Mouse (Mus musculus) right cerebral cortex, adult 18-20 months (tissue): ENCODE measurements around the gene Tnfrsf14.

Experiments
- DNase-seq: peaks from one replicate; pipeline ENCODE4 v3.0.0; 2022; ENCODE audit warnings: mixed read lengths

Tnfrsf14 gene

DNA sequence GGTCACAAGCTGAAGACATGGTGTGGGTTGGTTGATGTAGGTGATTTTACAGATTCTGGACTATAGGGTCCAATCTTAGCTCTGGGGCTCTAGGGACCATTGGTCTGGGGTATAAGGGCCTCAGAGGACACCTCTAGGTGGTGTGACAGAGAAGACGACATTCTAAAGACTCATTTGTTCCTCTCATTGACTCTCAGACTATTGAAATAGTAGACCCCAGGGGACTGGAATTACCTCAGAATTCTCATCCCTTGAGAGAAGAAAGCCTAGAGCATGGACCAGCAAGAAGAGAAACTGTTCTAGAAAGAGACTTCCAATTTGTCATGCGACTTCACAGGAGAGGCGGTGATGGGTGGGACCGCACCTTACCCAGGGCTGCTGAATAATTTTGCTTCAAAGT is 14.1 kb downstream of the Tnfrsf14 start:
- no peak for DNase-seq

- no peak for DNase-seq
These were observed 14.5 kb downstream of the Tnfrsf14 start for GRCm38 (mm10) chr4:154913845-154914244.

DNA sequence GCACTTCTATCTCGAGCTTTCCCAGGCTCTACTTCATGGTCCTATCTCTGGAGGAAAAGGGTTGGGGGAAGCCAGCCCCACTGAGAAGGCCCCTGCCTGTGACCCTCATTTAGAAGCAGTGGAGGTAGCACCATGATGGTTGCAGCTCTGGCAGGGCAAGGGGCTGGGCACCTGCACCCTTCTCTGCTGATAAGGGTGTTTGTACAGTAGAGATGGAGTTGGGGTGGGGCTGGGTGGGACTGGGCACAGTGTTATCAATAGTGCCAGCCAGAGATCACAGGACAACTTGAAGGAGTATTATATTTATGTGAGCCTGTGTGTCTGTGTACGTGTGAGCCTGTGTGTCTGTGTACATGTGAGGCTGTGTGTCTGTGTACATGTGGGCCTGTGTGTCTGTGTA is 16.7 kb downstream of the Tnfrsf14 start:
- no peak for DNase-seq

DNA sequence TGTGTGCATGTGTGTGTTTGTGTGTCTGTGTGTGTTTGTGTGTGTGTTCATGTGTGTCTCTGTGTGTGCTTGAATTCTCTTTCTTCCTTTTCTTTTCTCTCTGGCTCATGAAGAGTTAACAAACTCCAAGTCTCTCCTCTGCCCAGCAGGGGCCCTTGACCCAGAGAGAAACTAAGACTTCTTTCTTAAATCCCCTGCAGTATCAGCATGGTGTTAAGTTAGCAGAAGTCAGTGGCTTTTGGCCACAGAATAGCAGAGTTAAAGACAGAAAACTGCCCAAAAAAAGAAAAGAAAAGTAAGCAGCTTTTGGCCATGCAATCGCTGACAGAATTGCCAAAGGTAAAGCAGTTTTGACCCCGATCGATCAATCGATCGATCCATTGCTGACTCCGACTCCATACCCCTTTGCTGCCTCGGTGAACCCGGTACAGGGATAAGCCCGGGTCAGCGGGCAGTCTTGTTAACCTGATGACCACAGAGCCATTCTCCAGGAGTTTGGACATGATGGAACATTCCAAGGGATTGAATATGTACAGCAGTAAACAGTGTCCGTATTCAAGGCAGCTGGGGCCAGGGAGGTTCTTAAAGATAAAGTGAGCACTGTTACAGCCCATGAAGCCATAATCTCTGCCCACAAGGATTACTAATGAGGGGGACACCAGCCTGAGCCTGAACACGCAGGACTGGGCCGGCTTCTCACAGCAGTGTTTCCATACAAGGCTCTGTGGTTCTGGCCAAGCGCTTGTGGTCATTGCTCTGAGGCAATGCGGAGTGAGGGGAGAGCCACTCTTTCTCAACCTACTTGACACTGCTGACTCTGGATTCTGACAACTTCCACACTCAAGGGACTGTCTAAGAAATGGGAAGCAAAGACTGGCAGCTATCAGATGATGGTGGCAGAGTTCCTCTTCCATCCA is 17.5 kb downstream of the Tnfrsf14 start:
- DNase-seq: no peak

- DNase-seq: no peak
These were observed 19.9 kb downstream of the Tnfrsf14 start for GRCm38 (mm10) chr4:154908490-154908889.

DNA sequence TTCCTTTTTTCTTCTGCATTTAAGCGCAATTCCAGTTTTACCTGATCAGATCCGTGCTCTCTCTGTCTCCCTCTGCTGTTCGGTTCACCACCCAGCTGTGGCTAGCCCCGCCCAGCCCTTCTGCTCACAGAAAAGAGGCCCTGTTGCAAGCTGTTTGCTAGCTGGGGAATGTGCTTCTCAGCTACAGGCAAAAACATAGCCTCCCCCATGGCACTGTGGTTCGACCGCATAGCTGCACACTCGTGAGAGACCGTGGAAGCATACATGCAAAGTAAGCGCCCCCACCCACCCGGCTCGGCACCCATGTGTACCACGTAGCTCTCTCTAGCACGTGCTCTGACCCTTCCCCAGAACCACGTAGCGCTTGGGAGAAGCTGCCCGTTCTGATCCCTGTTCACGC is 20.5 kb downstream of the Tnfrsf14 start:
- peak; percentile 69 for DNase-seq

DNA sequence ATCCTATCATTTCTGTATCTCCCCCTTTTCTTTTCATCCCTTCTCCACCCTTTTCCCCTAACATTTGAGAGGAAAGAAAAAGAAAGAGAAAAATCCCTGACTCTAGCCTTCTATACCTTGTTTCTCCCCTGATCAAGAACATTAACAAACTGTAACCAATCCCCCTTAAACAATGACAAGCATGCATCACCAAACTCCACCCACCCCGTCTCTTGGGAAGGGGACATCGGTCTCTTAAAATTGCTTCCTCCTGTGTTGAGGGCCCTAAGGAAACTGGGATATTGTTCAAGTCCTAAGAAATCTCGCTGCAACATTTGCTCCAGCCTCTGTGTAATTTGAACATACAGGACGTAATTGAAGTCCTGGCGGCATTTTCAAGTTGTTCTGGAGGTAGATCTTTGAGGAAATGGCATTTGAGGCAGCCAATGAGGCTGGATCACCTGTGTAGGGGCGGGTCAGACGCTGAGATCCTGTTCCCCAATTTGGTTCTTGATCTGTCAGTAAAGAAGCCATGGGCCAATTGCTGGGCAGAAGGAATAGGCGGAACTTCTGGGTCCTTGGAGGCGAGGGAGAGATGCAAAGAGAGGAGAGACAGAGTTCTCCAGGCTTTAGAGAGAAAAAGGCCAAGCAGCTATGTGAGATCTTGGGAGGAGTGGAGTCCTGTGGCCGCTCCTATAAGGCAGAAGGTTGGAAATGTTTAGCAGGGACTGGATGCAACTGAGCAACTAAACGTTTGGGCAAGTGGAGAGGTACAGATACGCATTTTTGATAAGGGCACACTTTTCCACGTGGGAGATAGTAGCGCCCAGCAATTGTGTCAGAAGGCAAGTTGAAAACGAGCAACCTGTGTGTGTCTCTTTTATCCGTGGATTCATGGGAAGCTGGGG is 23.9 kb downstream of the Tnfrsf14 start:
- DNase-seq: peak; percentile 89

GRCm38 (mm10) chr4:154902371-154902770 is 26.0 kb downstream of the Tnfrsf14 start:
- no peak for DNase-seq

DNA sequence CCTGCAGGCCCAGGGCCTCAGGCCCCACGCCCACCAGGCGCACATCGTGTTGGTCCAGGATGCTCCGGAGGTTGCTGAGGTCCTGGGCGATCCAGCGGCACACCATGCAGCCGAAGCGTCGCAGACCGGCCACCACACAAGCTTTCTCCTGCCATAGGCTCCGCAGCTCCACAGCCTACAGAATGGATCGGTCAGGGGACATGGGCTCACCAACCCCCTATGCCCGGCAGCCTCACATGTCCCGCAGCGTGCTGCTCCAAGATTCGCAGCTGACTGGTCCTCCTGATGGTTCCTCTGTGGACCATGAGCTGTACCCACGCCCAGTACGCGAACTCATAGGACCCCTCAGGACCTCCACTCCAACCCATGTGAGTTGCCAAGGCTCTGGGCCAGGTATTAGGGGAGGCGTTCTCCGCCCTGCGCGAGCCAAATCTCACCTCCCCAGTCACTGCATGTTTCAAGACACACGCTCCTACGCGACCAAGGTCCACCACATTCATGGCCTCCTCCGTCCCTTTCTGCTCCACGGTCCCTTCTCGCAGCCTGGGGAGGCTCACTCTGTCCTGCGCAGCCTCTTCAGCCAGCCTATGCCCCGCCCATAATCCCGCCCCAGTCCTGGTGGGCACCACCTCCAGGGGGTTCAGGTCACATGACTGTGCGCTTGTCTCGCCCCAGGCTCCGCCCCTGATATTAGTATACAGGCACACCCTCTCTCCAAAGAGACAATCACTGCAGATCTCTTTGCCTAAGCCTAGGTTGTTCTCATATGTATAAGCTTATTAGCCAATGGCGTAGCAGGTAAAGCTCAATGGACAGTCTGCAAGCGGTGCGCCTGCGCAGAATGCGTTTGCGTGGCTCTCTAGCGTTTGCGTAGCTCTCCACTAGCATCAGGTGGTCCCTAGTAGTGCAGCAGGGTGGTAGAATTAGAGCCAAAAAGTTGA is 29.6 kb downstream of the Tnfrsf14 start, which contains the start of gene Fam213b:
Fam213b (minus strand) TSS at position 630 of the 941 bp plus-strand sequence.
- DNase-seq: peak; percentile 86

DNA sequence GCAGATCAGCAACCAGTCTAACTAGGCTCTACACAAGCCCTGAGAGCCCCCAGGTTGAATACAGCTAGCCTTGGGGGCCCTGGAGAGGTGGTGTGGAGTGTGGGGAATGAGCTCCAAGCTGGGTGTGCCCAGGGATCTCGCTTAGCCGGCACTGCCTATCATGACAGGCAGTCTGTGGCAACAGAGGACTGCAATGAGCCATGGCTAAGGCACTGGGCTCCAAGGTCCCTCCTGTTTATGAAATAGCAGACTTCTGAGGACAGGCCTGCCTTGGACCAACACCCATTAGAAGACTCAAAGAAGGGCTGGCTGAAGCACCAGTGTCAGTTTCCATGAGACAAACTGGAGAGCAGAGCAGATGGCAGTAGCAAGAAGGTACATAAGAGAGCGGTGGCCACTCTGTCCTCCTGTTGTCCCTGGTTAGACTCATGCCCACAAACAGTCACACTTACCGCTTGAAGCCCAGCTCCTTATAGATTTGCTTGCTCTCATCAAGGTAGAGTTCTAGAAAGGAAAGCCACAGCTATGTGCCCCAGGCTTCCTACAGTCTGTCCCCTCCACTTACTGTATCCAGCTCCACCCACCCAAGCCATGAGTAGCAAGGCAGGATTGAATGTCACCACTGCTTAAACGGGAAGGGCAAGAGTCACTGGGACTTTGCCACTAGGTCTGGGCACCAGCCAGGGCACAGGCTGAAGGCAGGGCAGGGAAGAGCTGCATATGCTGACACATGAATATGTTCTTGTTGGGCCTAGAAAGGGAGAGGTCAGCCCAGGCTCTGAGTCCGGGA is 30.5 kb downstream of the Tnfrsf14 start:
- DNase-seq: no peak

DNA sequence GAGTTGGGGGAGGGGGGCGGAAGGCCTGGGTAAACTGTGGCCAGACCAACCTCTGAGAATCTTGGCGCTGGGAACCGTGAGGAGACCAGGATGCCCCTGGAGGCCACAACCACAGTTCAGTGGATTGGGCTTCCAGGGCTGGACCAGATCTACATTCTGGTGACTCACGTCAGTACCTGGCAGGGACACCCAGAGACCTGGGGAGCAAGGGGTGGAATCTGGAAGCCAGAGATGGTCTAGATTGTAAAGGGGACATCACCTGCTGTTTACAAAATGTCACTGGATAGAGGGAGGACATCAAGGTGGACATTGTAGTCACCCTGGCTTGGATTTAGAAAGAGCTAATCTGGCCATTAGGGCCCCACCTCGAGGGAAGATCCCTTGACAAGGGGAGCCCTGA is 32.8 kb downstream of the Tnfrsf14 start:
- DNase-seq: no peak

GRCm38 (mm10) chr4:154890887-154891286 is 37.5 kb downstream of the Tnfrsf14 start:
- no peak for DNase-seq

DNA sequence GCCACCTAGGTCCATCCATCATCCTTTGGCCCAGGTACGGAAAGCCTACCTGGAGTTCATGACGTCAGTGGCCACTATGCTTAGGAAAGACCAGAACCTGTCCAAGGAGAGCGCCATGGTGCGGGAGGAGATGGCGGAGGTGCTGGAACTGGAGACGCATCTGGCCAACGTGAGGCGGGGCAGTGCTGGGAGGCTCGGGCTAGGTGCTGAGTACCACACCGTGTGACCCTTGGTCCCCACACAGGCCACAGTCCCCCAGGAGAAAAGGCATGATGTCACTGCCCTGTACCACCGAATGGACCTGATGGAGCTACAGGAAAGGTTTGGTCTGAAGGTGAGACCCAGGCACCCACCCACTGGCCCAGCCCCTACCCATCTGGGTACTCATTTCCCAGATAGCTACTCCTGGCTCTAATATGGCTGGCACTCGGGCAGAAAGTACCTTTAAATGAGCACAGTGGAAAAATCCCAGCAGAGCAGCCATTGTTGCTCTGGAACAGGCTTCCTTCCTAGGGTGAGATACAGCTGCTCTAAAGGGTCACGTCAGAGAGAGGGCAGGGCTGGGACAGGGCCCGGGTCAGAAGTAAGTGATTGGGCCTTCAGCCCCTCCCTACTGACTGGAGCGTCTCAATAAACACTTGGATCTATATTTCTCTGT is 40.6 kb downstream of the Tnfrsf14 start:
- no peak for DNase-seq

GRCm38 (mm10) chr4:154886876-154887592 is 41.3 kb downstream of the Tnfrsf14 start:
- no peak for DNase-seq

- no peak for DNase-seq
These were observed 42.9 kb downstream of the Tnfrsf14 start for GRCm38 (mm10) chr4:154885416-154885815.

DNA sequence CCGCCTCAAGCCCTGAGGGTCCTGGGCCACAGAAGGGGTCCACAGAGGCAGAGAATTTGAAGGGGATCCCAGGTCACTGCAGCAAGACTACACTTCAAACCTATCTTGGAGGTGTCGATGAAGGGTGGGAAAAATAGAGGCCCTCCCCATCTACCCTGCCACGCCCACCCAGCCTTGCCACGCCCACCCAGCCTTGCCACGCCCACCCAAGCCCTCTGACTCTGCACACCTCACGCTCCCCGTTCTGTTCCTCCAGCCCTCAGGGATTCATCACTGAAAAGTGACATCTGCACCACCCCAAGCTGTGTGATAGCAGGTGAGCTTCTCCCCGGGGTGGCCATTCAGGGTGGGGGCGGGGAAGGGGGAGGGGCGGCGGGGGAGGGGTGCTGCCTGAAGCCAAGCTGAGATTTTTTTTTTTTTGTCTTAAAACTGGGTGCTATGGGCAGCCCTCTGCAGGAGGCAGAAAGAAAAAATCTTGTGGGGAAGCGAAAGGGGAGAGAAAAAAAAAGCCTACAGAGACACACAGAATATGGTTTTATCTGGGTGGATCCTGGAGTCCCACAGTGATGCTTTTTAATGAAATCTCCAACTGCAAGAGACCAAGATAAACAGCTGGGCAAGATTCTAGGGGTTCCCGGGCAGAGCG is 46.2 kb downstream of the Tnfrsf14 start:
- no peak for DNase-seq

DNA sequence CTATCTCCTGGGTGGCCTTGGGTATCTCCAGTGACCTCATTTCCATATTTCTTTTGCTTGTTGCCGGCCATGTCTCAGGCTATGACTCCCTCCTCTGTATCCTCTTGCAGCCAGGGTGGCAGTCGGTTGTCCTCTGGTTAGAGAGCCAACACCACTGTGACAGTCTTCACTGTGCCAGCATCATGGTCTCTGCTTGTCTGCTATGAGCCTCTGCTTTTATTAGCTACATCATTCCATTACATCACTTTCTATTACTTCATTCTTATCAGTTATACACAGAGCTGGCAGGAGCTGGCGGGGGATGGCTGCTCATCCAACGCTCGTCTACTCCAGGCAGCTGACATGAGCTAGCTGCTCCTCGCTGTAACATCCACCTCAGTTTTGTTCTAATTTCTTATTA is 47.6 kb downstream of the Tnfrsf14 start:
- no peak for DNase-seq

DNA sequence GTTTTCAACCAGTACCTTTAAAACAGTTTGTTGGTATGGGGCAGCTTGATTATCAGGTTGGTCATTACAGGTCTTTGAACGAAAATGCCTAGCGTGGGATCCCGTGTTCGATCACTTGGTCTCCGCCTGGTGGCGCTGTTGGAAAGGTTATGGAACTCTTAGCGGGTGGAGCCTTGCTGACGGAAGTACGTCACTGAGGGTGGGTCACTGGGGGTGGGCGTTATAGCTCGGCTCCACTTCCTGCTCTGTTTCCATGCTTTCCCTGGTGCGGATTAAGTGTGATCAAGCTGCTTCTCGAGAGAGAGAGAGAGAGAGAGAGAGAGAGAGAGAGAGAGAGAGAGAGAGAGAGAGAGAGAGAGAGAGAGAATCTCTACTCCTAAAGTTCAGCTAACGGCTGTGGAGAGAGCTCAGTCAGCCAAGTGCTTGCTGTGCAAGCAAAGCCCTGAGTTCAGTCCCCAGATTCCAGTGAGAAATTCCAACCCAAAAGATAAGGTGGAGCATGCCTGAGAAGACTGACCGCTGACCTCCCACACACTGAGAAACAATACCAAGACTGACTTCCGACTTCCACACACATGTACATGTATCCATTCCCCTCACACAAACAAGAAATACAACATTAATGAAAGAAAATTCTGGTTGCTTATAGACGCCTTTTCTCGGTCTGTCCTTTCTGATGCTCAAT is 50.4 kb downstream of the Tnfrsf14 start:
- peak; percentile 92 for DNase-seq

GRCm38 (mm10) chr4:154873186-154873585 is 55.2 kb downstream of the Tnfrsf14 start:
- no peak for DNase-seq
